Mouse (Mus musculus) megakaryocyte-erythroid progenitor cell, adult 5-6 weeks (primary cell): Measurements from ENCODE around the gene Ptgds. TPM values are rescaled to one million over a fixed set of nuclear protein-coding genes. Genes with fewer than 3 reads are reported as not detected.

Source experiments
- ATAC-seq: replicated peaks from 2 replicates; pipeline ENCODE4 v1.8.0; 2016; ENCODE audit warnings: mild to moderate bottlenecking, inconsistent platforms; ENCODE audit not compliant: severe bottlenecking, poor library complexity, low FRiP score, low TSS enrichment
- total RNA-seq, 2 experiments: library from RNA; stranded (forward) in 1 of 2; stranded (reverse) in 1 of 2; fragments of 200-1000, 215-1000 nt in 1 of 2; fragments of >200 nt in 1 of 2; fragmentation: Nextera tagmentation in 1 of 2; gene quantifications; 2 replicates each; pipeline ENCODE4 v1.2.3; 2014 to 2017

The Ptgds gene
- total RNA-seq, 2 experiments from 2014 or later: not detected

GRCm38 (mm10) chr2:25484901-25485647 lies 15.2 kb upstream of the Ptgds start:
- ATAC-seq: no peak

- ATAC-seq: peak; percentile 72
These were observed 13.1 kb upstream of the Ptgds start for GRCm38 (mm10) chr2:25482969-25483368.

DNA sequence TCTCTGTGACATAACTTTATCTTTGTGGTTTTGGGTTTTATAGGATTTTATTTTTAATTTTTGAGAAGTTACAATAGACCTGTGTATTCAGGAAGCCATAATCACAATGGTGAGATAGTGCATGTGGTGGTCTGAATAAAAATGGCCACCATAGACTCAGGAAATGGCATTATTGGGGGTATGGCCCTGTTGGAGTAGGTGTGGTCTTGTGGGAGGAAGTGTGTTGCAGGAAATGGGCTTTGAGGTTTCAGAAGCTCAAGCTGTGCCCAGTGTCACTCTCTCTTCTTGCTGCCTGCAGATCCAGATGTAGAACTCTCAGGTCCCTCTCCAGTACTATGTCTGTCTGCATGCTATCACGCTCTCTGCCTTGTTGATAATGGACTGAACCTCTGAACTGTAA lies 10.7 kb upstream of the Ptgds start:
- ATAC-seq: no peak

GRCm38 (mm10) chr2:25479551-25480311 lies 9.9 kb upstream of the Ptgds start:
- ATAC-seq: no peak

DNA sequence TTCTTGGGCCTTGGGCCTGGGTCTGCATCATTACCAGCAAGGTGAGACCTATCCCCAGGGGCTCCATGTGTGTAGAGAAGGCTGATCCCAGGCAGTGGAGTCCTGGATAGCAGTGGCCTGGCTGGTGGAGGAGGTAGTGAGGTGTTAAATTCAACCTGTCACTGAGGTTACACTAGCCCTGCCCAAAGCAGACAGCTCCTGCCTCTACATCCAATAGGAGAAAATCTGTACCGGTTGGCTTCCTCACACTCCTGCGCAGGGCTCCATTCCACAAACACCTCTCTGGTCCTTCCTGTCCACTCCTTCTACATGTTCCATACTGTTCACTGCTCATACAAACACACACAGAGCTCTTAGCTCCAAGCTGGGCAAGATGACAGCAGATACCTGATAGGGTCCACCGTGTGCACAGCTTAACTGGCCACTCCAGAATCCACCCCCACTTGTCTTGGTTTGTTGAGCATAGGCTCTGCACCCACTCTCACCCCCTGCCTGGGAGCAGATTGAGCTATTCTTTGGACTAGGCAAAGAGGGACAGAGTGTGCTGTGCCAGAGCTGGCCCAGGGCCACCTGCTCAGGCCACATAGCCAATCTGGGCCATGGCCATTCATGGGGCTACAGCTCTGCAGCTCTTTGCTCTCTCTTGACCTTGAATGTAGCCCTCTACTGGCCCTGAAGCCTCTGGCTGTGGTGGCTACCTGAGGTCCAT lies 8.3 kb upstream of the Ptgds start:
- no peak for ATAC-seq

- no peak for ATAC-seq
These were observed 7.7 kb upstream of the Ptgds start for GRCm38 (mm10) chr2:25477541-25477940.

DNA sequence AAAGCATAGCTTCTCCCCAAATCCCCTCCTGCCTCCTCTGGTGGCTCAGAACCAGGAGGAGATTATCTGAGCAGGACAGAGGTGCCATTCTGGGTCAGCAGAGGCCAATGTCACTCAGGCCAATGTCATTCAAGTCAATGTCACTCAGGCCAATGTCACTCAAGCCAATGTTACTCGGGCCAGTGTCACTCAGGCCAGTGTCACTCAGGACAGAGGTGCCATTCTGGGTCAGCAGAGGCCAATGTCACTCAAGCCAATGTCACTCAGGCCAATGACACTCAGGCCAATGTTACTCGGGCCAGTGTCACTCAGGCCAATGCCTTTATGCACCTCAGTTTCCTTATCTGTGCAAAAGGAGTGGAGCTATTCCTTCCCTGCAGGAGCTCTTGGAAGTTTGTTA lies 2.7 kb upstream of the Ptgds start:
- ATAC-seq: no peak

GRCm38 (mm10) chr2:25468962-25469915 lies 607 bp downstream of the Ptgds start:
- no peak for ATAC-seq

GRCm38 (mm10) chr2:25467606-25468303 lies 2.1 kb downstream of the Ptgds start:
- no peak for ATAC-seq

DNA sequence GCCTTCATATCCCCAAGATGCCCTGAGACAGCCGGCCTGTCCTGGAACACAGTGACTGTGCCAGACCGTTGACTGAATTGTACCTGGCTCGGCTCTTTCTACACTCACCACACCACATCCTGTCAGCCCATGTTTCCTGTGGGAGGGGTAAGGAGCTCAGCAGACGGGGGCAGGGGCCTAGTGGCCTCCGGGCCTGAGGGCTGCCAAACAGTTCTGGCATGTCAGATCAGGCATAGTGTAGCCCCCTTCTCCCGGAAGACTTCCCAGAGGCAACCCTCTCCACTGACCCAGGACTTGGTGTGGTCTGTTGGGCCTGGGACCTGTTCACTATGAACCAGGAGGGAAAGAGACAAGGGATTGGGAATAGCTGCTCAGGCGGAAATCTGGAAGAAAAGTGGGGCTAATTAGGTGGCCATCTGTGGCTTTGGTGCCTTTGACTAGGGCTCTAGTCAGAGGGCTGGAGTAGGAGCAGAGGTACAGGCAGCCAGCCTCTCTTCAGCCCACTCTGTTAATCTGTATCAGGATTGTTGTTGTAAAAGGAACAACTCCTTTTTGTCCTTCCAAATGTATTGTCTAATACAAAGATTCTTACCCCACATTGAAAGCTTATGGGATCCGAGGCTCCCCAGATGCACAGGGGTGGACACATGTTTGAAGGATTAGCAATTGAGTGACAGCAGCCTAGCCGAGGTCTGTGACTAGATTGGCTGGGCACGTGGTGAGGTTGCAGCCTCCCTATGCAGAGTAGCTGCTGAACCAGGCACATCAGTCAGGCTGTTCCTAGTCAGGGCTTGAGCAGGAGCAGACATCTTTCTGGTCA lies 3.8 kb downstream of the Ptgds start:
- ATAC-seq: no peak

DNA sequence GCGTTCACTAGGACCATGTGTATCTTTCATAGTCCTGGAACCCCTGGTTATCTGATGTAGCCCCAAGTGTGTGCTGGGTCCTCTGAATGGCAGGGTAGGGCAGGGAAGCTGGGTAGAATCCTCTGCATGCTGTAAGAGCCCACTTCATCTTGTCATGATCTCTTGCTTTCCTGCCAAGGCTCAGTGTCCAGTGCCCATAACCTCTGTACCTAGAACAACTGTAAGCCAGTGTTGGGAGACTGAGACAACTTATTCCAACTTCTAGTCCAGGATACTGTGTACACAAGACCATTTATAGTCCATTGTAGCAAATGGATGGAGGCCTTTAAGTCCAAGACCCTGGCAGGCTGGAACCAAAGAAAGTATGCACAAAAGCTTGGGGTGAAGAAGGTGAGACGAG lies 4.6 kb downstream of the Ptgds start:
- ATAC-seq: no peak

- ATAC-seq: no peak
These were observed 6.2 kb downstream of the Ptgds start for GRCm38 (mm10) chr2:25463630-25464029.

DNA sequence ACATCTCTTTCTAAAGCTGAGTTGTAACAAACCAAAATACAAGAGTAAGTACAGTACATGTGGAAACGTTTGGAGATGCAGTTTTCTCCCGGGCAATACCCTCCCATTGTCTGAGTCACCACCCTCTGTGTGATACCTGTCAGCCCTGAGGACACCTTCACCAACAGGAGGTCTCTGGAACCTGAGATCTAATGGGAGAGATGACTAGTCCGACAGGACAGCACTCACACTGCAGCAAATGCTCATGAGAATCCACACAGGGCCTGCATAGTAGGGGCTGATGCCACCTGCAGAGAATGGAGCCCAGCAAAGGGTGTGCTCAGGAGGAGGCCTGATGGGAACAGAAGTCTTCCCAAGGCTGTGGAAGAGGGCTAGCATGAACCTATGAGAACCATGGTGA lies 8.4 kb downstream of the Ptgds start:
- no peak for ATAC-seq

DNA sequence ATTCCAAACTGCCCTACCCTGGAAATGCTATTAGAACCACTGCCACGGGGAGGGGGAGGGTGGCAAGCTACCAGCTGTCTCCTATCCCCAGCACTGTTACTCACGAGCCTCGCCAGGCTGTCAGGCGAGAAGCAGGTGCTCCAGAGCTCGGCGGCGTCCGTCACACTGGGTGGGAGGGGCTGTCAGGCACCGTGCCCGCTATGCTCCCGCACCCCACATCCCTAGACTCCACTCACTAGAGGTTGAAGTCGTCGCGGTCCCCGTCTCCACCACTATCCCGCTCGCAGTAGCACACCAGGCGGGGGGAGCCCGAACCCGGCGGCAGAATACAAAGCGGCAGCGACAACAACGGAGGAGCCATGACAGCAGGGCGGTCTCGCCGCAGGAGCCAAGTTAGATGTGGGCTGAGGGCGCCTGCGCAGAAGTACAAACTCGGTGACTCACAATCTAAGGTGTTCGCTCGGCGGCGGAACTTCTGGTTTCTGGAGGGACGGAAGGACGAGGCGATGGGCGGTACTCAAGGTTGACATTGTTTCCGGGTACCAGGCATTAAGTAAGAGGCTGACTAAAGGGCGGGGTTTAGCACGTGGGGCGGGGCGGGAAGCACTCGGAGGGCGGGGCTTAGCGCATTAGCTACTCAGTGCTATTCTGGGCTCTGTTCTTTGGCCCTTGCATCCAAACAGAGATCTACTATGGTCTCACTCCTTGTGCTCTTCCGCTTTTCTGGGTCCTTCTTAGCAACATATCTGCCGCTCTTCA lies 9.1 kb downstream of the Ptgds start, which contains the start of gene Paxx:
TSS of gene Paxx (minus strand) at position 544 of the 759 bp plus-strand sequence.
- peak; percentile 88 for ATAC-seq

DNA sequence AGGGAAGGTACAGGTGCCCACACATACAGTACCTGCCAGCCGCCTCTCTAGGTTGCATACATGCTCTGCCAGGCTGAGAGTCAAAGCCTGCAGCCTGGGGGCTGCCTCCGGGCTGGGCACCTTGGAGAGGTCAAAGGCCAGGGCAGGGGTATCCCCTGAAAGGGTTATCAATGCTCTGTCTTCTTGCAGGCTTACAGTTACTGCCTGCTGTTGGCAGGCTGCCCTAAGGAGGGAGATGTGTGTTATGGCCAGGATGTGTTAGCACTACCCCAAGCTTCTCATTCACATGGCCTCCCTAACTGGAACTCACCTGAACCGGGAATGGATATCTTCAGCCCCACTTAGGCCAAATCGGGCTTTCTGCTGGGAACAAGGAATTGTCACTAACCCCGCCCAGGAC lies 9.7 kb downstream of the Ptgds start:
- no peak for ATAC-seq

DNA sequence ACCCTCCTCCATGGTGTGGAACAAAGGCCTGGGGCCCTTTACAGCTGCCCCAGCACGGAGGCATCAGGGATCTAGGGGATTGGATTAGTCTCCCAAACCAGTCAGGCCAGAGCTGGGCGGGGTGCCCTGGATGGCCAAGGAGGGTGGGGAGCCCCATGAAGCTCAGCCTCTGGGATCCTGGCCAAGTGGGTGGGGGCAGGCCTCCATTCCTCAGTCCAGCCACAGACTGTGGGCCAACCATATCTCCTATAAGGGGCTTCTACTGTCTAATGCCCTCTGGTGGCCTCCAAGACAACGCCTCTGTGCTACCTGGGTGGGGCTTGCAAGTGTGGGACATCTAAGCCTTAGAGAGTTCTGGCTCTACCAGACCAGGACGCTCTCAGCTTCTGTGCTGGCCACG lies 10.9 kb downstream of the Ptgds start:
- 0 out of 2 replicates have a peak, but pooled peaks have one; percentile 23 for ATAC-seq
